Mouse (Mus musculus) spleen, postnatal 36 days (tissue): Measurements from ENCODE around the gene Tmem269.

ENCODE experiments used
- DNase-seq, 2 experiments: peaks; one replicate each; pipeline ENCODE4 v3.0.0; 2022; ENCODE audit warnings: low spot score in 2 of 2, mixed read lengths in 1 of 2

Tmem269 gene

GRCm38 (mm10) chr4:119238661-119239060, 20.6 kb upstream of the Tmem269 start:
- DNase-seq, result no peak

DNA sequence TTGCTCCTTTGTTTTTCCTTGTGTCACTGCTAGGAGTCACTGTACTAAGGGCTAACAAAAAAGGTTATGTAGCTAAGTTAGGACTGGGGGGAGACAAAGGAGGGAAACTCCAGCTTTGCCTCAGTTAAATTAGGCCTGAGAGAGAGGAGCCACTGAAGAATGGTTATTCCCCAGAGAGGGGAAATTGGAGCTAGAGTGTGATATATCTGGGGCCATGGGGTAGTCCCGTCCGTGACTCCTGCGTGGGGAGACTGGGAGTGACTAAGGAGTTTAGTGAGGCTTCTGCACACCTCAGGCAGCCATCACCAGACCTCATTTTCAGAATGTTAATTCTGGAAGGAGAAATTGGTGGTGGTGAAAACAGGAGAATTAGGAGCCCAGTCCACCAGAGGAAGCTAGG, 16.3 kb upstream of the Tmem269 start:
- DNase-seq, result no peak

- no peak for DNase-seq
These were observed 15.4 kb upstream of the Tmem269 start for GRCm38 (mm10) chr4:119233256-119233901.

GRCm38 (mm10) chr4:119232410-119233255, 14.6 kb upstream of the Tmem269 start, which contains the start of the genes AU022252 and P3h1:
AU022252 (minus strand) TSS chr4:119232712.
P3h1 (plus strand) TSS chr4:119232915.
- DNase-seq, result peak; percentile 99 to 100

GRCm38 (mm10) chr4:119226751-119227150, 8.7 kb upstream of the Tmem269 start:
- DNase-seq, result no peak

- DNase-seq, result no peak
These were observed 7.7 kb upstream of the Tmem269 start for GRCm38 (mm10) chr4:119225719-119226118.

GRCm38 (mm10) chr4:119224534-119224933, 6.5 kb upstream of the Tmem269 start:
- DNase-seq, result no peak

- no peak for DNase-seq
These were observed 5.7 kb upstream of the Tmem269 start for GRCm38 (mm10) chr4:119223696-119224095.

DNA sequence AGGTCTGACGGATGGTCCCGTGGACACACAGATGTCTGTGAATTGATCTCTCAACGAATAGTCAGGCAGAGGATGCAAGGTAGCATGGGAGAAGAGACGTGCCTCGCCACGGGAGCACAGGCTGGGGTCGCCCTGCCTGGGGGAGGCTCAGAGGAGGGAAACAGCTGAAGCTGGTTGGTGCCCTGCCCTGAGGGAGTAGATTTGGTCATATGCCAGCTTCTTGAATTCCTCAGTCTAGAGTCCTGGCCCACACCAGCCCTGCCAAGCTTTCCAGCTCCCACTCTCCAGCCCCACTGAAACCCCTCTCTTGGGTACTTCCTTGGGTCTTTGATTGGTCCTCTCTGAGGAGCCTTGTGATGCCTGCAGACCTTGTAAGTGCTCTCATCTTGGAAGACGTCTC, 1.4 kb downstream of the Tmem269 start:
- no peak for DNase-seq

GRCm38 (mm10) chr4:119204672-119205071, 13.3 kb downstream of the Tmem269 start:
- peak; percentile 41 to 60 for DNase-seq

DNA sequence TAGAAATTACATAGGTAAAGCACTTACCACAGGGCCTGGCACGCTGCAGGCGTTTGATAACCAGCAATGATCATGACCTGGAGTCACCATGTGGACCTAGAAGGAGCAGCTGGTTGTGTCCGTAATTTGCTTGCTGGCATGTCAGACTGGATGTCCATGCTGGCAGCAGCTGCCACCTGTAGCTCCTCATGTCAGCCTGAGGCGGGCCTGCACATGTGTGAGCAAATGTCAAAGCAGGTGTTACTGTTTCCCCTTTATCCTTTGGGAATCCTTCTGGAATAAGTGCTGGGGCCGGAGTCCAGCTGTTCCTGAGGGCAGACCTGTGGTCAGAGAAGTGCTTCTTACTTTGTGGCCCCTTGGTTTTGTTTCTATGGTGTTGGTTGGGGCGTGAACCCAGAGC, 19.9 kb downstream of the Tmem269 start:
- no peak for DNase-seq

DNA sequence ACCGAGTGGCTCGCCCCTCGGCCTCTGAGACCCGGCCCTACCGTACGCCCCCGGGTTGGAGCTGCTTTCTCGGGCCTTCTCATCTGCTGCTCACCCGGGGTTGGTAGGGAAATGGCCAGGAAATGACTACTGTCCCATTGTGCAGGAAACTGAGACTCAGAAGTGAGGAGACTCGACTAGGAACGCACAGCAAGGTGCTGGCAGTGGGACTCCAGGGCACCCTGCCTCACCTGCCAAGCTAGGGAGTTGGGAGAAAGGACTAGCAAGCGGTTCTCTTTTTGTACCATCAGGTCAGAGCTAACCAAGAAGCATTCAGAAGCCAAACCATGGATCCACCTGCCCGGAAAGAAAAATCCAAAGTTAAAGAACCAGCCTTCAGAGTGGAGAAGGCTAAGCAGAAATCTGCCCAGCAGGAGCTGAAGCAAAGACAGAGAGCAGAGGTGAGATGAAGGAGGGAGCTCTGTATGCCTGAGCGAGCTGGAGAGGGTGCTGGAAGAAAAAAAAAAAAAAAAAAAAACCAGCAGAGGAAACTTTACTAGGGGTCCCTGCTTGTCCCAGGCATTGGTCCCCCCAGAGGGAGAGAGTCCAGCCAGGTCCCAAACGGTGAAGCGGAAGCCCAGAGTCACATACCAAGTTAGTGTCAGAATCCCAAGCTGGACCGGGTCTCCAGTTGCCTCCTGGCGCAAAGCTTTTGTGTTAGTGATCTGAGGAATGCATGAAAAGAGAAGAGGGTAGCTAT, 22.3 kb downstream of the Tmem269 start:
- no peak for DNase-seq

DNA sequence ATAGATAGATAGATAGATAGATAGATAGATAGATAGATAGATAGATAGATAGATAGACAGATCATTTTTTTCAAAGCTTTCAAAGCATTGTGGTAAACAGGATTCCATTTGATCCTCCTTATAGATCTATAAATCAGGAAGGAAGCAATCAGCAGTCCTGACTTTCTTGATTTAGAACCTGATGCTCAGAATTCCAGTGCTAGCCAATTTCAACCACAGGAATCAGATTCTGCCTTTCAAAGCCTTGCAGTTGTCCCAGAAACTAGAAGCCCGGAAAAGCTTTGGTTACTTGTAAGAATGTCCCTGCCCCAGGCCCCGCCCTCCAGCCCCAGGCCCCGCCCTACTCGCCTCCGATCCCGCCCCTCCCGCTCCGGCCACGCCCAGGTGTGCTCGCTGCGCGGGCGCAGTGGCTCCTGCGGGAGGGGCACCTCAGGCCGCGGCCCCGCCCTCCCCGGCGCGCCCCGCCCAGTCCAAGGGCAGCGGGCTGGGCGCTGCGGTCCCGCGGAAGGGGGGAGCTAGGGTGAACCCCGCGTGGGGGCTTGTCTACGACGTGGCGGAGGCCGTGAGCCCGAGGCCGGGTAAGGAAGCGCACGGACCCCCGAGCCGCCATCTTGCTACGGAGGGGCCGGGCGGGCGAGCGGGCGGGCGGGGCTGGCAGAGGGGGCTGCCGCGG, 23.0 kb downstream of the Tmem269 start, which contains the start of gene Svbp:
TSS of gene Svbp (plus strand) at position 398 of the 673 bp plus-strand sequence.
- DNase-seq, result peak; percentile 84 to 87

GRCm38 (mm10) chr4:119192757-119193156, 25.3 kb downstream of the Tmem269 start:
- no peak for DNase-seq

GRCm38 (mm10) chr4:119191273-119191672, 26.7 kb downstream of the Tmem269 start:
- no peak for DNase-seq

- peak; percentile 40 to 73 for DNase-seq
These were observed 27.4 kb downstream of the Tmem269 start for GRCm38 (mm10) chr4:119190618-119191017.

DNA sequence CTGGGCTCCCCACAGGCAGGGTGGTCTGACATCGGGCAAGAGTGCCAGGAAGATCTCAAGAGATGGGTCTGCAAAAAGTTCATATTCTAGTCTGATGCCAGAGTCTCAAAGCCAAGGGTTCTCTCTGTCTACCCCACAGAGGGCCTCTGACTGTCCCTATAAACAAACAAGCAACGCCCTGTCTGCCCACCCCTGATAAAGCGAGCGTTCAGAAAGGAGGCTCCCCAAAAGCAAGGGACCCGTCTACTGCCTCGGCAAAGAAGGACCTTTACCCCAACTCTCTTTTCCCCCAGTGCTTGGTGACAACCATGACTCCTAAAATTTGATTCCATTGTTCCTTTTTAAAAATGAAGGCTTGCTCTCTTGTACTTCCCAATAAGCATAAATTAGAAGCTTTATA, 28.2 kb downstream of the Tmem269 start, which contains the start of gene Ermap:
TSS of gene Ermap (minus strand) at position 148 of the 400 bp plus-strand sequence.
- DNase-seq, result peak; percentile 50 to 75

GRCm38 (mm10) chr4:119189392-119189791, 28.6 kb downstream of the Tmem269 start:
- DNase-seq, result no peak

DNA sequence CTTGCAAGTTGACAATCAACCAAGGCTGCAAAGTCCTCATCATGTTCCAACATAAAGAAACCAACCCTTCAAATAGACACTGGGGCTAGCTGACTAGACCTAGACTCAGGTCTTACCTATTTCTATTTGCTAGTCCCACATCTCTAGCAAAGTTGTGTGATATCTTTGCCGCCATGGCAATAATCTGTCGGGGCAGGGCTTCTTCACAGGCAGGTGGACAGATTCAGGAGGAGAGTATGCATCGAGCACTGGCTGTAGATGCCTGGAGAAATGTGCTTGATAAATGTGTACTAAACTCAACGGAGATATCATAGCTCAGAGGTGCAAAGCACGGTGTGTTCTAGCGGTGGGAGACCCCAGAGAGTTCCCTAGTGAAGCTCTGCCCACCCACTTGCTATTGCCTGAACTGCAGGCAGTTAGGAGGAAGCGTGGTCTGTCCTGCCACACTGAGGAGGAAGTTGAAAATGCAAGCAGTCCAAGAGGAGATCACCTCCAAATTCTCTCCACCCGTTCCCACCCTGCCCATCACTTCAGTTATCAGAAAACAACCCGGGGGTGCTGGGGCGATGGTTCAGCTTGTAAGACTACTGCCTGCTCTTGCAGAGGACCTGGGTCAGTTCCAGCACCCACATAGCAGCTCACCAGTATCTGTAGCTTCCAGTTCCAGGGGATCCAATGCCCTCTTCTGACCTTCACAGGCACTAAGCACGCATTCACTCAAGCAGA, 29.8 kb downstream of the Tmem269 start:
- peak; percentile 55 to 70 for DNase-seq

DNA sequence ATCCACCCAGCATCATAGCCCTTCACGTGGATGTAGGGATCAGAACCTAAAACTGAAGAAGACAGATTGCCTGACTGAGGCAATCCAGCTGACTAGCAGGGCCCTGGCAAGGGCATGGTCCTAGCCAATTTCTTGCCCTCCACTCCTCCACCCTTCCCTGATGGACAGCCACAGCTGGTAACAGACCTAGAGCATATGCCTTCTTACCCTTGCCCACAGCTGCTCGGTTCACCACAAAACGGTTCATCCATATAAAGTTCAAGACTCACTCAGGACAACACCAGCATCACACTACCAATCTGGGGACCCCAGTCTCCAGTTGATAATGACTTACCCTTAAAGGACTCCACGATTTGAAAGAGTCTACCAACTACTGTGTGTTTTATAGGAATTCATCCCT, 32.2 kb downstream of the Tmem269 start:
- no peak for DNase-seq

DNA sequence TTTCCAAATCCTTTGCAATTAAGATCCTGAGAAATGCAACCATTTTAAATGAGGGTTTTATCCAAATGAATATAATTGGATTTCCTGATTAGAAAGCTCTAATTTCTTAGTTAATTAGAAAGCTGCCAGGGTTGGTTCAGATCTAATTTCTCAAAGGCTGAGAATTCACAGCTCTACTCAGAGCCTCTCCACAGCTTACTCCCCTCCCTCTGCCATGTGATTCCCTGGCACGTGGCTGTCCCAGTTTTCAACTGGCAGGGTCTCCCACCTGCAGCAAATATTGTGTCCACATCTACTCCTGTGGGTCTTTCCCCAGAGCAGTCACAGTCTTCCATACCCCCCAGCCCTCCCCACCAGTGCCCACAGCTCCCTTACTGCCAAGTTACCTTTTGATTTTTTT, 34.5 kb downstream of the Tmem269 start:
- DNase-seq, result no peak
